Mouse (Mus musculus) urinary bladder, postnatal 14 days (tissue): Measurements from ENCODE around the gene 2410002F23Rik.
"Not testable (repeated sequence)": the region's sequence is repeated elsewhere in the genome, so short reads cannot be mapped to it uniquely, and the experiment has no call there.

Experiments
- DNase-seq: peaks from one replicate; pipeline ENCODE4 v3.0.0; 2021; ENCODE audit warnings: low spot score

Gene 2410002F23Rik

GRCm38 (mm10) chr7:44262791-44263643 is 16.5 kb downstream of the 2410002F23Rik start:
- peak; percentile 93 for DNase-seq

- no peak for DNase-seq
Observed at GRCm38 (mm10) chr7:44268117-44268516, 21.6 kb downstream of the 2410002F23Rik start.

- no peak for DNase-seq
Observed at GRCm38 (mm10) chr7:44269397-44269796, 22.9 kb downstream of the 2410002F23Rik start.

- DNase-seq, result no peak
Observed at GRCm38 (mm10) chr7:44271309-44271708, 24.8 kb downstream of the 2410002F23Rik start.

- no peak for DNase-seq
Observed at GRCm38 (mm10) chr7:44272546-44272945, 26.0 kb downstream of the 2410002F23Rik start.

GRCm38 (mm10) chr7:44273446-44273845 is 26.9 kb downstream of the 2410002F23Rik start:
- DNase-seq, result no peak

GRCm38 (mm10) chr7:44274096-44274495 is 27.6 kb downstream of the 2410002F23Rik start:
- DNase-seq, result no peak

- no peak for DNase-seq
Observed at GRCm38 (mm10) chr7:44275546-44275945, 29.0 kb downstream of the 2410002F23Rik start.

- no peak for DNase-seq
Observed at GRCm38 (mm10) chr7:44276461-44277249, 30.1 kb downstream of the 2410002F23Rik start.

GRCm38 (mm10) chr7:44277250-44277622 is 30.7 kb downstream of the 2410002F23Rik start:
- DNase-seq, result no peak

GRCm38 (mm10) chr7:44280959-44281358 is 34.4 kb downstream of the 2410002F23Rik start:
- no peak for DNase-seq

- no peak for DNase-seq
Observed at GRCm38 (mm10) chr7:44281586-44281985, 35.1 kb downstream of the 2410002F23Rik start.

GRCm38 (mm10) chr7:44287760-44288159 is 41.2 kb downstream of the 2410002F23Rik start:
- DNase-seq, result no peak

GRCm38 (mm10) chr7:44290986-44291385 is 44.5 kb downstream of the 2410002F23Rik start:
- DNase-seq, result no peak

GRCm38 (mm10) chr7:44291418-44291817 is 44.9 kb downstream of the 2410002F23Rik start:
- no peak for DNase-seq

- not testable (repeated sequence) for DNase-seq
Observed at GRCm38 (mm10) chr7:44297501-44297900, 51.0 kb downstream of the 2410002F23Rik start.
